Mouse (Mus musculus) heart, adult 2 months (tissue): ENCODE measurements around the gene Daglb.

Source experiments
- CTCF ChIP-seq: fragments of 200-600 bp; IDR thresholded peaks from 2 replicates; pipeline ENCODE4 v1.8.1; 2022; ENCODE audit warnings: antibody characterized with exemption, mild to moderate bottlenecking, moderate library complexity
- EP300 ChIP-seq: fragments of 200-500 bp; IDR thresholded peaks from 2 replicates; pipeline ENCODE4 v1.6.1; 2011; ENCODE audit warnings: low read depth, low read length, control low read depth; ENCODE audit not compliant: insufficient read depth
- POLR2A ChIP-seq: fragments of 200-500 bp; IDR thresholded peaks from 2 replicates; pipeline ENCODE4 v1.6.1; 2011; ENCODE audit warnings: mild to moderate bottlenecking, low read depth, low read length, control low read depth; ENCODE audit not compliant: insufficient read depth

DNA sequence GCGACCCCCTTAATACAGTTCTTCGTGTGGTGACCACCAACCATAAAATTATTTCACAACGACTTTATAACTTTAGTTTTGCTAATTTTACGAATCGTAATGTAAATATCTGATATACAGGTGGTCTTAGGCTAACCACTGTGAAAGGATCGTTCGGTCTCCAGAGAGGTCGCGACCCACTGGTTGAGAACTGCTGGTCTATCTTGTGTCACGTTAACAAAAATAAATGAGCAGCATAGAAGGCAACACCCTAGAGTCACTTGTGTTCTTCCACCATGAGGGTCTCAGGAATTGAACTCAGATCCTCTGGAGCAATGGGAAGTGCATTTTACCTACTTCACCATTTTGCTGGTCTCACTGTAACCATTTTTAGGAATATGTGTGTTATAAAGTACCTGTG is 83.5 kb downstream of the Daglb start:
- TF ChIP-seq POLR2A (no peak), CTCF (no peak), EP300 (no peak)
